Mouse (Mus musculus): ENCODE data around the gene Myo19. TPM values are rescaled to one million over a fixed set of nuclear protein-coding genes. Genes with fewer than 3 reads are reported as not detected.

Gene Myo19
- polyA plus RNA-seq, 1 experiment from 2014 or later = 10.2 TPM

- 5% methylated on average over 16 of the region's 16 CpGs for WGBS
- Histone ChIP-seq H3K9ac (no peak overlapping the region), H3K27ac (no peak overlapping the region), H3K4me1 (peaks cover 6% of the 10 kb centered on the region; the same call in 1 of the 2 replicates), H3K36me3 (peaks cover 4% of the 10 kb centered on the region; the same call in 1 of the 2 replicates), H3K4me3 (0 out of 2 replicates have a peak overlapping the region, but pooled peaks have one; percentile 7), H3K4me2 (replicated peaks) (peak overlapping the region; percentile 34), H3K9me3 (no peaks in the 10 kb centered on the region), H3K27me3 (no peaks in the 10 kb centered on the region)
- no peak for ATAC-seq (ENCODE audit: insufficient number of reproducible peaks, insufficient read depth, low FRiP score, low TSS enrichment)
These were observed 38.5 kb downstream of the Myo19 start for GRCm38 (mm10) chr11:84918425-84918824.

- 36% methylated on average over 3 of the region's 3 CpGs for WGBS
- Histone ChIP-seq H3K27me3 (0 out of 2 replicates have a peak, but pooled peaks cover 2% of the 10 kb centered on the region), H3K36me3 (no peaks in the 10 kb centered on the region), H3K4me1 (peaks cover 6% of the 10 kb centered on the region; the same call in 1 of the 2 replicates), H3K27ac (no peak overlapping the region), H3K4me3 (no peak overlapping the region), H3K4me2 (replicated peaks) (no peak overlapping the region), H3K9me3 (no peaks in the 10 kb centered on the region), H3K9ac (no peak overlapping the region)
- no peak for ATAC-seq (ENCODE audit: insufficient number of reproducible peaks, insufficient read depth, low FRiP score, low TSS enrichment)
These were observed 39.3 kb downstream of the Myo19 start for GRCm38 (mm10) chr11:84919276-84919675.

GRCm38 (mm10) chr11:84919951-84920350 lies 40.0 kb downstream of the Myo19 start:
- H3K4me1 ChIP-seq = 0 out of 2 replicates have a peak, but pooled peaks cover 2% of the 10 kb centered on the region
- no peaks in the 10 kb centered on the region for H3K36me3 ChIP-seq
- 71% methylated on average over 7 of the region's 7 CpGs for WGBS
- no peak overlapping the region for H3K9ac ChIP-seq
- no peaks in the 10 kb centered on the region for H3K9me3 ChIP-seq
- H3K4me3 ChIP-seq = no peak overlapping the region
- ATAC-seq (ENCODE audit: insufficient number of reproducible peaks, insufficient read depth, low FRiP score, low TSS enrichment) = no peak
- H3K27ac ChIP-seq = no peak overlapping the region
- H3K4me2 ChIP-seq (replicated peaks) = no peak overlapping the region
- 0 out of 2 replicates have a peak, but pooled peaks cover 2% of the 10 kb centered on the region for H3K27me3 ChIP-seq

DNA sequence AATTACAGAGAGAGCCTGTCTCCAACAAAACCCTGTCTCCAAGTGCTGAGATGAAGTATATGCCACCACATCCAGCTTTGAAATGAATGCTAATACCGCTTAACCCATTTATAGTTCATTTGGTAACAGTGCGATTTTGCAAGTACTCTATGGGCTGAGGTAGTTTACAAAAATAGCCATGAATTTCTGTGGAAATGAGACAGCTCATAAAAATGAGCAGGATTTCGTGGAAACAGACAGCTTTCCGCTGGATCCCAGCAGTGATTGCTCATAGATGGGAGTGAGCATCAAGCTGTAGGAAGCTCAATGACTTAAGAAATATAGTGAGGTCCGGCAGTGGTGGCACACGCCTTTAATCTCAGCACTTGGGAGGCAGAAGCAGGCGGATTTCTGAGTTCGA lies 41.0 kb downstream of the Myo19 start:
- WGBS = 88% methylated on average over 8 of the region's 8 CpGs
- Histone ChIP-seq H3K9me3 (no peaks in the 10 kb centered on the region), H3K4me3 (no peak overlapping the region), H3K4me2 (replicated peaks) (no peak overlapping the region), H3K27ac (no peak overlapping the region), H3K4me1 (0 out of 2 replicates have a peak, but pooled peaks cover 2% of the 10 kb centered on the region), H3K36me3 (no peaks in the 10 kb centered on the region), H3K27me3 (0 out of 2 replicates have a peak, but pooled peaks cover 2% of the 10 kb centered on the region), H3K9ac (no peak overlapping the region)
- ATAC-seq (ENCODE audit: insufficient number of reproducible peaks, insufficient read depth, low FRiP score, low TSS enrichment) = no peak

- WGBS = 11% methylated on average over 6 of the region's 6 CpGs
- ATAC-seq (ENCODE audit: insufficient number of reproducible peaks, insufficient read depth, low FRiP score, low TSS enrichment) = no peak
- H3K27me3 ChIP-seq = no peaks in the 10 kb centered on the region
- H3K9me3 ChIP-seq = no peaks in the 10 kb centered on the region
- no peak overlapping the region for H3K4me2 ChIP-seq (replicated peaks)
- peaks cover 3% of the 10 kb centered on the region; the same call in 1 of the 2 replicates for H3K4me1 ChIP-seq
- no peak overlapping the region for H3K9ac ChIP-seq
- H3K36me3 ChIP-seq = no peaks in the 10 kb centered on the region
- H3K4me3 ChIP-seq = no peak overlapping the region
- no peak overlapping the region for H3K27ac ChIP-seq
These were observed 52.3 kb downstream of the Myo19 start for GRCm38 (mm10) chr11:84932261-84932660.

DNA sequence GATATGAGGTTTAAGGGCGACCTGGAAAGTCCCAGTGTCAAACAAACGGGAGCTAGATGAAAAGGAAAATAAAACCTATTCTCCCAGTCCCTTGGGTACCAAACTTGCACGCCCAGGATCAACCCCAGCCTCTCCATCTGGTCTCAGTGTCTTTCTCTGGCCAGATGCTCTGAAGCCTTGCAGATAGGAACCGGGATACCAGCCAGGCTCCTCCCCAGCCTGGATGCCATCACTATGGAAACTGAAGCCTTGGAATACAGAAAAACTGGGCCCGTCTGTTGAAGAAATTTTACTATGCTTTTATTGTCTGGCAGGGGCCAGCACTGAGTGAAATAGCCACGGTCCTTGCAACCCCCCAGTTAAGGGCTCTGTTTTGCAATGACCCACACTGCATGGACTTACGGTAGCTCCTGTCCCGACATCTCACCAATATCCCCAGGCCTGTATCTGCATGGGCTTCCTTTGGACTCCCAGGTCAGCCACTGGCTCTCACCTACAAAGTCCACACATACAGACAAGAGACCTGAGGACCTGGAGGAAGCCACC lies 59.6 kb downstream of the Myo19 start:
- Histone ChIP-seq H3K4me1 (0 out of 2 replicates have a peak, but pooled peaks cover 6% of the 10 kb centered on the region), H3K9ac (no peak overlapping the region), H3K4me3 (no peak overlapping the region), H3K27ac (no peak overlapping the region), H3K9me3 (no peaks in the 10 kb centered on the region), H3K36me3 (no peaks in the 10 kb centered on the region), H3K27me3 (peaks cover 7% of the 10 kb centered on the region), H3K4me2 (replicated peaks) (no peak overlapping the region)
- WGBS = 62% methylated on average over 8 of the region's 8 CpGs
- ATAC-seq (ENCODE audit: insufficient number of reproducible peaks, insufficient read depth, low FRiP score, low TSS enrichment) = no peak

DNA sequence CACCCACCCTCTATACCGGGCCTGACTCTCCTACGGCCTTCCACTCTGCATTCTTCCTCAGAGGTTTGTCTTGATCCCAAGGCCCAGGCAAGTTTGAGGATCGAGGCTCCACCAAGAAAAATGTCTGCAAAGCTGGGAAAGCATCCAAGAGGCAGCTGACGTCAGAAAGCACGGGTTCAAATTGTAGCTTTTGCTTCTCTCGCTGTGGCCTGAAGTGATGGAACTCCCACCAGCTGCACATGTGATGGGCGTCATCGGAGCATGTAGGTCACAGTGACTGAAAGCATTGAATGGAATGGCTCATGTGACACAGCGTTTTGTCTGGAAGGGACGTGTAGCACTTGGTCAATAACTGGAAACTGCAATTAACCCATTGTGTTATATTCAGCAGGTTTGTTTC lies 60.2 kb downstream of the Myo19 start:
- no peaks in the 10 kb centered on the region for H3K36me3 ChIP-seq
- H3K9me3 ChIP-seq = no peaks in the 10 kb centered on the region
- H3K4me2 ChIP-seq (replicated peaks) = no peak overlapping the region
- no peak overlapping the region for H3K4me3 ChIP-seq
- 0 out of 2 replicates have a peak, but pooled peaks cover 6% of the 10 kb centered on the region for H3K4me1 ChIP-seq
- ATAC-seq (ENCODE audit: insufficient number of reproducible peaks, insufficient read depth, low FRiP score, low TSS enrichment) = no peak
- no peak overlapping the region for H3K9ac ChIP-seq
- peaks cover 12% of the 10 kb centered on the region for H3K27me3 ChIP-seq
- WGBS = 77% methylated on average over 10 of the region's 10 CpGs
- H3K27ac ChIP-seq = no peak overlapping the region

- no peak for ATAC-seq (ENCODE audit: insufficient number of reproducible peaks, insufficient read depth, low FRiP score, low TSS enrichment)
- under 1% methylated on average over 15 of the region's 15 CpGs for WGBS
- Histone ChIP-seq H3K4me3 (no peak overlapping the region), H3K9me3 (no peaks in the 10 kb centered on the region), H3K27ac (no peak overlapping the region), H3K27me3 (peaks cover 19% of the 10 kb centered on the region), H3K4me1 (0 out of 2 replicates have a peak, but pooled peaks cover 6% of the 10 kb centered on the region), H3K4me2 (replicated peaks) (peak overlapping the region; percentile 43), H3K36me3 (no peaks in the 10 kb centered on the region), H3K9ac (no peak overlapping the region)
These were observed 64.0 kb downstream of the Myo19 start for GRCm38 (mm10) chr11:84943948-84944347.

DNA sequence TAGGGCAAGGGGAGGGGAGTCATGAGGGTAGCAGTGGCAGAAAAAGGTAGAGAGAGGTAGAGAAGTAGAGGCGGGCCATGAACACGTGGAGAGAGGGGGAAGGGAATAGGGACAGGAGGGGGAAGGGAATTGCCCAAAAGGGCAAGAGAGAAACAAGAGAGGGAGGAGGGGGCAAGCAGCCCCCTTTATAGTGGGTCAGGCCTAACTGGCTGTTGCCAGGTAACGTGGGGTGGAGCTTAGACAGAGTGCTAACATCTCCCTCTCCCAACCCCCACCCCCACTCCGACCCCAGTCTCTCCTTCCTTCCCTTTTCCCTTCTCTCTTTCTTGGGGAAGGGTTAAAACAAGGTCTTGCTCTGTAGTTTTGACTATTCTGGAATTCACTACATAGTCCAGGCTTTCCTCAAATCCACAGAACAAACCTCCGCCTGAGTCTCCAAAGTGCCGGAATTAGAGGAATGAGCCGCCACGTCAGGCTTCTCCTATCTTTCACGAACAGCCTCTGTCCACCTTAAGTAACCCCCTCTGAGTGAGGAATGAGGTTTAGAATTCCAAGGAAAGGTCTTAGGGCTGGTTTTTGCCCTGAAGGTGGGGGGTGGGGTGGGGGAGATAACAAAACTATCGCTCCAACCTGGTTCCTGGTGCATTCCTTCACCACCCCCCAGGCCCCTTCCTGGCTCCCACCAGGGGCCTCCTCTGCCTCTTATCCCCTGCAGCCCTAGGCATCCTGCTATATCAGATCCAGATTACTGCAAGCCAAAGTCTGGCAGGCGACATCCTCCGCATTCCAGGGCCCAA lies 64.9 kb downstream of the Myo19 start:
- H3K36me3 ChIP-seq = no peaks in the 10 kb centered on the region
- H3K27ac ChIP-seq = no peak overlapping the region
- H3K27me3 ChIP-seq = peaks cover 19% of the 10 kb centered on the region
- H3K4me3 ChIP-seq = no peak overlapping the region
- 0 out of 2 replicates have a peak, but pooled peaks cover 6% of the 10 kb centered on the region for H3K4me1 ChIP-seq
- no peak overlapping the region for H3K9ac ChIP-seq
- no peak overlapping the region for H3K4me2 ChIP-seq (replicated peaks)
- no peak for ATAC-seq (ENCODE audit: insufficient number of reproducible peaks, insufficient read depth, low FRiP score, low TSS enrichment)
- H3K9me3 ChIP-seq = no peaks in the 10 kb centered on the region
- WGBS = 2% methylated on average over 12 of the region's 12 CpGs

DNA sequence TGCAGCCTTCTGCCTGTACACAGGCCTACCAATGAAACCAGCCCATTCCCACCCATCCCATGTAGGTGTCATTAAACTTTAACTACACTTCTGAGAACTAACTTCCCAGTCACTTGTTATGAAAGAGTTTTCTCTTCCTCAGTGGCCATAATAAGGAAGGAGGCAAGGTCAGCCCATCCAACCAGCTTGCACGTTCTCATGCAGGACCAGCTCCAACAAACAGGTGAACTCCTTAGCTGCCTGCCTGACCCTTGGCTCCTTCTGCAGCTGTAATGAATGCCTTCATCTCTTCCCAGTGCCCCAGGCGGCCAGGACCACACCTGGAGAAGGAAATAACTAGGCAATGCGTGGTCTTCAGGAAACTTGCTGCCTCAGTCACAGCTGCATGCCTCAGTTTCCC lies 65.9 kb downstream of the Myo19 start:
- Histone ChIP-seq H3K4me1 (0 out of 2 replicates have a peak, but pooled peaks cover 6% of the 10 kb centered on the region), H3K9me3 (no peaks in the 10 kb centered on the region), H3K4me3 (no peak overlapping the region), H3K36me3 (no peaks in the 10 kb centered on the region), H3K27ac (no peak overlapping the region), H3K9ac (no peak overlapping the region), H3K27me3 (peaks cover 19% of the 10 kb centered on the region), H3K4me2 (replicated peaks) (no peak overlapping the region)
- ATAC-seq (ENCODE audit: insufficient number of reproducible peaks, insufficient read depth, low FRiP score, low TSS enrichment) = no peak
- 42% methylated on average over 3 of the region's 3 CpGs for WGBS

GRCm38 (mm10) chr11:84947206-84947605 lies 67.3 kb downstream of the Myo19 start:
- Histone ChIP-seq H3K27me3 (peaks cover 19% of the 10 kb centered on the region), H3K9me3 (no peaks in the 10 kb centered on the region), H3K36me3 (no peaks in the 10 kb centered on the region), H3K9ac (no peak overlapping the region), H3K4me1 (0 out of 2 replicates have a peak, but pooled peaks cover 6% of the 10 kb centered on the region), H3K27ac (no peak overlapping the region), H3K4me2 (replicated peaks) (no peak overlapping the region), H3K4me3 (no peak overlapping the region)
- no peak for ATAC-seq (ENCODE audit: insufficient number of reproducible peaks, insufficient read depth, low FRiP score, low TSS enrichment)
- 76% methylated on average over 6 of the region's 6 CpGs for WGBS

DNA sequence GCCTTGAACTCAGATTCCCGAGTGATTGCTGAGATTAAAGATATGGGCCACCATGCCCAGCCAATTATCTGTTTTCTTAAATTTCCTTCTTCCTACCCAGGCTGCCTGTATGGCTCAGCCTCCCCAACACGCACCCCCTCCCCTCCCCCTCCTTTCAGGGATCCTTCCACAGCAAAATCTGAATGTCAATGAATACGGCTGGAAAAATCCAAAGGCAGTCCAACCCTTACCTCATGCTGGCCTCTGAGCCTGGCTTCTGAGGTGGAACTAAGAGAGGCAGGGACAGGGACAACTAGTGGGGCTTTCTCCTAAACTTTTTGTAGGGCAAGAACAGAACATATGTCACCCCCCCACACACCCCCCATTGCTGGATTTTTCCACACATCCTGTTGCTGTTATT lies 68.2 kb downstream of the Myo19 start:
- H3K4me2 ChIP-seq (replicated peaks) = no peak overlapping the region
- H3K27ac ChIP-seq = no peak overlapping the region
- H3K4me1 ChIP-seq = 0 out of 2 replicates have a peak, but pooled peaks cover 6% of the 10 kb centered on the region
- no peaks in the 10 kb centered on the region for H3K36me3 ChIP-seq
- WGBS = 45% methylated on average over 3 of the region's 3 CpGs
- H3K9ac ChIP-seq = no peak overlapping the region
- ATAC-seq (ENCODE audit: insufficient number of reproducible peaks, insufficient read depth, low FRiP score, low TSS enrichment) = no peak
- peaks cover 19% of the 10 kb centered on the region for H3K27me3 ChIP-seq
- H3K4me3 ChIP-seq = no peak overlapping the region
- no peaks in the 10 kb centered on the region for H3K9me3 ChIP-seq
